Mouse (Mus musculus) heart, postnatal 25 days (tissue): ENCODE results near the gene Olfr412. TPM values are rescaled to one million over a fixed set of nuclear protein-coding genes. Genes with fewer than 3 reads are reported as not detected.
A peak's percentile ranks its signal among the peaks of the same experiment; 100 is the strongest.

Source experiments
- DNase-seq: peaks from one replicate; pipeline ENCODE4 v3.0.0; 2022; ENCODE audit warnings: low spot score
- intact Hi-C: fragments of 180-260 bp; cut with DNase I; formaldehyde crosslinking; loops from one replicate; pipeline ENCODE4 v1.15.1; 2025
- total RNA-seq, 2 experiments: library from RNA; stranded (reverse); gene quantifications; 2 replicates each; pipeline ENCODE4 v1.2.3; 2021

Olfr412 gene
- total RNA-seq: not detected

- intact Hi-C loops: no loop called here
Observed at GRCm38 (mm10) chr11:74361769-74362168, at the start of gene Olfr412. Olfr412 (plus strand) TSS chr11:74362069.

GRCm38 (mm10) chr11:74326044-74326443 is 35.8 kb upstream of the Olfr412 start:
- DNase-seq: no peak
- intact Hi-C loops: no loop called here

More at GRCm38 (mm10) chr11:74361769-74362168, at the start of gene Olfr412:
- no peak for DNase-seq

GRCm38 (mm10) chr11:74328781-74329180 is 33.1 kb upstream of the Olfr412 start:
- no peak for DNase-seq
- intact Hi-C loops: no loop called here

GRCm38 (mm10) chr11:74337931-74338330 is 23.9 kb upstream of the Olfr412 start, which contains the start of gene Olfr410:
Olfr410 (minus strand) TSS chr11:74338031.
- intact Hi-C loops: no loop called here
- DNase-seq: no peak

GRCm38 (mm10) chr11:74352550-74352949 is 9.3 kb upstream of the Olfr412 start, which contains the start of gene Olfr411:
Olfr411 (minus strand) TSS chr11:74352650.
- intact Hi-C loops: no loop called here
- no peak for DNase-seq

- intact Hi-C loops: loop anchor here (5.0 to 10.0 kb wide), 2 partner anchors 1297 to 1364 kb away; no protein-coding TSS in a partner anchor
- no peak for DNase-seq
Observed at GRCm38 (mm10) chr11:74371393-74372100, 9.7 kb downstream of the Olfr412 start.

- no peak for DNase-seq
- intact Hi-C loops: loop anchor here (2.0 to 10.0 kb wide), 4 partner anchors 90 to 1302 kb away; no protein-coding TSS in a partner anchor
Observed at GRCm38 (mm10) chr11:74376847-74377246, 15.0 kb downstream of the Olfr412 start.

- intact Hi-C loops: loop anchor here (5.0 to 10.0 kb wide), 2 partner anchors 88 to 1305 kb away; no protein-coding TSS in a partner anchor
- DNase-seq: no peak
Observed at GRCm38 (mm10) chr11:74379166-74379873, 17.5 kb downstream of the Olfr412 start.

- DNase-seq: no peak
- intact Hi-C loops: no loop called here
Observed at GRCm38 (mm10) chr11:74385674-74386073, 23.8 kb downstream of the Olfr412 start.

GRCm38 (mm10) chr11:74387203-74387602 is 25.3 kb downstream of the Olfr412 start:
- DNase-seq: no peak
- intact Hi-C loops: no loop called here

GRCm38 (mm10) chr11:74391899-74392298 is 30.0 kb downstream of the Olfr412 start:
- no peak for DNase-seq
- intact Hi-C loops: no loop called here

- intact Hi-C loops: no loop called here
- DNase-seq: no peak
Observed at GRCm38 (mm10) chr11:74392903-74393302, 31.0 kb downstream of the Olfr412 start.

- intact Hi-C loops: no loop called here
Observed at GRCm38 (mm10) chr11:74393489-74393888, 31.6 kb downstream of the Olfr412 start.

GRCm38 (mm10) chr11:74395583-74395982 is 33.7 kb downstream of the Olfr412 start:
- intact Hi-C loops: no loop called here
- DNase-seq: no peak

More at GRCm38 (mm10) chr11:74393489-74393888, 31.6 kb downstream of the Olfr412 start:
- no peak for DNase-seq

GRCm38 (mm10) chr11:74402126-74402525 is 40.3 kb downstream of the Olfr412 start:
- DNase-seq: no peak
- intact Hi-C loops: loop anchor here (2.0 to 5.0 kb wide), 3 partner anchors 80 to 145 kb away; no protein-coding TSS in a partner anchor

- no peak for DNase-seq
- intact Hi-C loops: loop anchor here (5.0 kb wide), 2 partner anchors 78 to 123 kb away; no protein-coding TSS in a partner anchor
Observed at GRCm38 (mm10) chr11:74404216-74404615, 42.3 kb downstream of the Olfr412 start.

GRCm38 (mm10) chr11:74405201-74405600 is 43.3 kb downstream of the Olfr412 start:
- intact Hi-C loops: no loop called here
- DNase-seq: no peak

- peak; percentile 67 for DNase-seq
- intact Hi-C loops: no loop called here
Observed at GRCm38 (mm10) chr11:74408587-74409446, 46.9 kb downstream of the Olfr412 start.

- intact Hi-C loops: no loop called here
- DNase-seq: no peak
Observed at GRCm38 (mm10) chr11:74409447-74409754, 47.5 kb downstream of the Olfr412 start.

- DNase-seq: no peak
- intact Hi-C loops: loop anchor here (5.0 kb wide), 1 partner anchor 53 kb away; no protein-coding TSS in a partner anchor
Observed at GRCm38 (mm10) chr11:74409757-74410174, 47.9 kb downstream of the Olfr412 start.
